In genomic region chr6:99751308-99751707, GRCm38 (mm10) we compare ENCODE assay signal across 29 mouse cellular contexts. TPM values are rescaled to one million over a fixed set of nuclear protein-coding genes. Genes with fewer than 3 reads are reported as not detected.
DNase-seq lines count a peak whose midpoint lies in the region; ATAC-seq and TF ChIP-seq lines count a peak whose summit lies in the region.
"Had no signal": no experiment of that assay in that cellular context is flagged by ENCODE, and none has a peak within 500 bp of the region (broad histone marks: within the 10 kb centered on the region; RNA-seq: fewer than 3 reads in every experiment).

No protein-coding gene starts in this region.

- no peak for TF ChIP-seq CTCF in midbrain, postnatal 0 days (IDR thresholded peaks at IDR 0.05)
- TF ChIP-seq CTCF in layer of hippocampus, adult 2 months (conservative IDR thresholded peaks at IDR 0.05), result no peak

- H3K4me2 ChIP-seq in forebrain, embryonic 15.5 days (replicated peaks), result no peak overlapping the region
- no peak overlapping the region for H3K4me2 ChIP-seq in forebrain, embryonic 11.5 days (ENCODE audit: low read depth, low read length, severe bottlenecking)
- H3K4me2 ChIP-seq in midbrain, postnatal 0 days (ENCODE audit: low read depth, low read length, poor library complexity, severe bottlenecking), result no peak overlapping the region
- H3K4me2 ChIP-seq: embryonic facial prominence, embryonic 12.5 days; limb, embryonic 13.5 days; liver, embryonic 13.5 days; neural tube, embryonic 15.5 days had no signal

- H3K36me3 ChIP-seq in forebrain, embryonic 15.5 days, result no peaks in the 10 kb centered on the region
- H3K36me3 ChIP-seq in forebrain, embryonic 11.5 days (ENCODE audit: control insufficient read depth, insufficient read depth, low read length), result no peaks in the 10 kb centered on the region
- H3K36me3 ChIP-seq in midbrain, postnatal 0 days (ENCODE audit: insufficient read depth, low read length), result no peaks in the 10 kb centered on the region
- no peaks in the 10 kb centered on the region for H3K36me3 ChIP-seq in midbrain, embryonic 10.5 days
- H3K36me3 ChIP-seq: embryonic facial prominence, embryonic 12.5 days; limb, embryonic 13.5 days; liver, embryonic 13.5 days; neural tube, embryonic 15.5 days had no signal

- no peaks in the 10 kb centered on the region for H3K27me3 ChIP-seq in forebrain, embryonic 15.5 days
- no peaks in the 10 kb centered on the region for H3K27me3 ChIP-seq in forebrain, embryonic 11.5 days (ENCODE audit: control insufficient read depth, insufficient read depth, low read length)
- no peaks in the 10 kb centered on the region for H3K27me3 ChIP-seq in midbrain, postnatal 0 days (ENCODE audit: insufficient read depth, low read length)
- H3K27me3 ChIP-seq in midbrain, embryonic 10.5 days (ENCODE audit: low read depth, poor library complexity, severe bottlenecking), result no peaks in the 10 kb centered on the region
- H3K27me3 ChIP-seq: embryonic facial prominence, embryonic 12.5 days; limb, embryonic 13.5 days; liver, embryonic 13.5 days had no signal

- WGBS in forebrain, embryonic 15.5 days, result 44% methylated on average over 6 of the region's 6 CpGs
- WGBS in forebrain, embryonic 11.5 days, result 78% methylated on average over 6 of the region's 6 CpGs
- 58% methylated on average over 6 of the region's 6 CpGs for WGBS in midbrain, postnatal 0 days
- 89% methylated on average over 6 of the region's 6 CpGs for WGBS in midbrain, embryonic 10.5 days

- ATAC-seq in forebrain, embryonic 15.5 days (replicated peaks), result peak; percentile 55
- no peak for ATAC-seq in forebrain, embryonic 11.5 days (replicated peaks; ENCODE audit: low FRiP score)
- no peak for ATAC-seq in midbrain, postnatal 0 days (ENCODE audit: low FRiP score)
- ATAC-seq: hindbrain, embryonic 16.5 days; intestine, embryonic 16.5 days had no signal

- DNase-seq in forebrain, embryonic 11.5 days (ENCODE audit: low spot score), result no peak
- DNase-seq in midbrain, postnatal 0 days (ENCODE audit: low spot score), result peak; percentile 9
- no peak for DNase-seq in midbrain, embryonic 10.5 days (ENCODE audit: low spot score)
- peak; percentile 23 to 32 for DNase-seq in layer of hippocampus, adult 2 months (ENCODE audit: low spot score in 2 of 2)
- no peak for DNase-seq in urinary bladder, postnatal 14 days (ENCODE audit: low spot score)
- DNase-seq in lung, postnatal 14 days, result no peak
- DNase-seq: adrenal gland, postnatal 25 days; cerebellum, adult 11-12 months; cerebellum, postnatal 10 days; gastrocnemius, adult 2 months; heart, postnatal 36 days; kidney, adult 9 months; kidney, postnatal 14 days; liver, embryonic 13.5 days; lung, adult 2 months; right cerebral cortex, postnatal 14 days; thymus, adult 2 months; thymus, postnatal 4 days had no signal

- no peak overlapping the region for H3K9ac ChIP-seq in forebrain, embryonic 15.5 days (replicated peaks)
- H3K9ac ChIP-seq in forebrain, embryonic 11.5 days (ENCODE audit: low read length), result no peak overlapping the region
- H3K9ac ChIP-seq in midbrain, postnatal 0 days (replicated peaks; ENCODE audit: low read length, poor library complexity, severe bottlenecking), result no peak overlapping the region
- H3K9ac ChIP-seq: embryonic facial prominence, embryonic 12.5 days; limb, embryonic 13.5 days; liver, embryonic 13.5 days; neural tube, embryonic 15.5 days had no signal

- H3K4me3 ChIP-seq in forebrain, embryonic 15.5 days, result no peak overlapping the region
- H3K4me3 ChIP-seq in forebrain, embryonic 11.5 days (ENCODE audit: low read depth, low read length), result no peak overlapping the region
- H3K4me3 ChIP-seq in midbrain, postnatal 0 days (ENCODE audit: low read depth, low read length), result no peak overlapping the region
- no peak overlapping the region for H3K4me3 ChIP-seq in midbrain, embryonic 10.5 days
- no peak overlapping the region for H3K4me3 ChIP-seq in layer of hippocampus, adult 2 months
- H3K4me3 ChIP-seq: embryonic facial prominence, embryonic 12.5 days; erythroblast, embryonic 14.5 days; gastrocnemius, adult 2 months; limb, embryonic 13.5 days; liver, embryonic 13.5 days; neural tube, embryonic 15.5 days had no signal

- H3K27ac ChIP-seq in forebrain, embryonic 15.5 days (replicated peaks), result no peak overlapping the region
- no peak overlapping the region for H3K27ac ChIP-seq in forebrain, embryonic 11.5 days (ENCODE audit: low read depth, low read length)
- no peak overlapping the region for H3K27ac ChIP-seq in midbrain, postnatal 0 days (ENCODE audit: low read depth, low read length)
- H3K27ac ChIP-seq in midbrain, embryonic 10.5 days (replicated peaks), result no peak overlapping the region
- H3K27ac ChIP-seq in layer of hippocampus, adult 2 months, result no peak overlapping the region
- H3K27ac ChIP-seq: embryonic facial prominence, embryonic 12.5 days; gastrocnemius, adult 2 months; limb, embryonic 13.5 days; liver, embryonic 13.5 days; neural tube, embryonic 15.5 days; stomach, postnatal 0 days had no signal

- peaks cover 10% of the 10 kb centered on the region; the same call in 1 of the 2 replicates for H3K4me1 ChIP-seq in forebrain, embryonic 15.5 days
- no peaks in the 10 kb centered on the region for H3K4me1 ChIP-seq in forebrain, embryonic 11.5 days (replicated peaks; ENCODE audit: control insufficient read depth, insufficient read depth, low read length)
- no peaks in the 10 kb centered on the region for H3K4me1 ChIP-seq in midbrain, postnatal 0 days (ENCODE audit: insufficient read depth, low read length)
- H3K4me1 ChIP-seq in midbrain, embryonic 10.5 days, result no peaks in the 10 kb centered on the region
- H3K4me1 ChIP-seq: embryonic facial prominence, embryonic 12.5 days; liver, embryonic 13.5 days had no signal

- no peaks in the 10 kb centered on the region for H3K9me3 ChIP-seq in forebrain, embryonic 15.5 days
- H3K9me3 ChIP-seq in forebrain, embryonic 11.5 days (ENCODE audit: control insufficient read depth, low read length), result no peaks in the 10 kb centered on the region
- no peaks in the 10 kb centered on the region for H3K9me3 ChIP-seq in midbrain, postnatal 0 days (ENCODE audit: low read length)
- no peaks in the 10 kb centered on the region for H3K9me3 ChIP-seq in midbrain, embryonic 10.5 days (replicated peaks)
- H3K9me3 ChIP-seq: embryonic facial prominence, embryonic 12.5 days; limb, embryonic 13.5 days; liver, embryonic 13.5 days; neural tube, embryonic 15.5 days had no signal

RNA-seq across cellular contexts. Expression of gene Prok2, which starts 25.1 kb away (rescaled TPM):
- polyA plus RNA-seq in forebrain, embryonic 15.5 days (2015; fragmentation: Nextera tagmentation; extraction: Ambion mirVana), result 2.1 and 2.4 TPM in 2 replicates
- 1.2 and 2.0 TPM in 2 replicates for polyA plus RNA-seq in forebrain, embryonic 11.5 days (2014; fragmentation: Nextera tagmentation; extraction: Ambion mirVana)
- total RNA-seq in midbrain, postnatal 0 days (2014; rRNA removed), result 0.27 TPM in 1 of 2 replicates, not detected in the other
- polyA plus RNA-seq in midbrain, postnatal 0 days (2015; fragmentation: Nextera tagmentation; extraction: Ambion mirVana), result 0.82 and 1.3 TPM in 2 replicates
- polyA plus RNA-seq in midbrain, embryonic 10.5 days (2016; fragmentation: Nextera tagmentation; extraction: Ambion mirVana), result not detected in 2 replicates
- under 1 TPM; 0.49 to 0.69 TPM for total RNA-seq in layer of hippocampus, adult 2 months (2021)
- total RNA-seq: adrenal gland, postnatal 25 days; ES-E14; gastrocnemius, adult 2 months; heart, adult 8-10 months; heart, postnatal 36 days had no signal
- polyA plus RNA-seq: erythroblast, embryonic 14.5 days; heart, embryonic 14.5 days; intestine, embryonic 16.5 days; liver, embryonic 13.5 days; lung, adult 2 months; thymus, adult 2 months had no signal

RNA-seq across cellular contexts. Expression of gene Gpr27, which starts 58.8 kb away (rescaled TPM):
- 22.5 and 24.2 TPM in 2 replicates for polyA plus RNA-seq in forebrain, embryonic 15.5 days (2015; fragmentation: Nextera tagmentation; extraction: Ambion mirVana)
- 4.4 and 6.8 TPM in 2 replicates for polyA plus RNA-seq in forebrain, embryonic 11.5 days (2014; fragmentation: Nextera tagmentation; extraction: Ambion mirVana)
- 110 and 114 TPM in 2 replicates for total RNA-seq in midbrain, postnatal 0 days (2014; rRNA removed)
- 26.0 and 27.8 TPM in 2 replicates for polyA plus RNA-seq in midbrain, postnatal 0 days (2015; fragmentation: Nextera tagmentation; extraction: Ambion mirVana)
- polyA plus RNA-seq in midbrain, embryonic 10.5 days (2016; fragmentation: Nextera tagmentation; extraction: Ambion mirVana), result 1.1 and 1.3 TPM in 2 replicates
- total RNA-seq in layer of hippocampus, adult 2 months (2021), result 10 to 100 TPM; 54.8 to 58.1 TPM
- polyA plus RNA-seq: erythroblast, embryonic 14.5 days had no signal

Comparison
In these comparisons a context has a peak if more than half of its experiments do, and no peak if none do; other contexts are left out.
1. DNase-seq: peak in midbrain, postnatal 0 days (single experiment) and layer of hippocampus, adult 2 months (2 of 2); none in forebrain, embryonic 11.5 days (single experiment), midbrain, embryonic 10.5 days (single experiment), urinary bladder, postnatal 14 days (single experiment) and lung, postnatal 14 days (single experiment).